Mouse (Mus musculus) intestine, embryonic 15.5 days (tissue): ENCODE results near the gene Acat3. TPM values are rescaled to one million over a fixed set of nuclear protein-coding genes. Genes with fewer than 3 reads are reported as not detected.
A peak's percentile ranks its signal among the peaks of the same experiment; 100 is the strongest.
"Not testable (repeated sequence)": the region's sequence is repeated elsewhere in the genome, so short reads cannot be mapped to it uniquely, and the experiment has no call there.

Experiments
- ATAC-seq: fragments of 200-750 bp; cut with Nextera tagmentation; 2 replicates; pipeline ENCODE4 v1.8.0; 2017; ENCODE audit warnings: moderate TSS enrichment, moderate library complexity
- H3K27ac ChIP-seq: fragments of 300-500 bp; sonication (generic); 2 replicates; pipeline ENCODE4 v1.5.1; 2015; ENCODE audit warnings: mild to moderate bottlenecking, inconsistent platforms
- H3K27me3 ChIP-seq: fragments of 300-500 bp; sonication (generic); replicated peaks from 2 replicates; pipeline ENCODE4 v1.6.1; 2015; ENCODE audit warnings: inconsistent platforms
- H3K36me3 ChIP-seq: fragments of 300-500 bp; sonication (generic); 2 replicates; pipeline ENCODE4 v1.6.1; 2015; ENCODE audit warnings: inconsistent platforms
- H3K4me1 ChIP-seq: fragments of 300-500 bp; sonication (generic); replicated peaks from 2 replicates; pipeline ENCODE4 v1.6.1; 2015; ENCODE audit warnings: inconsistent platforms
- H3K4me2 ChIP-seq: fragments of 300-500 bp; sonication (generic); replicated peaks from 2 replicates; pipeline ENCODE4 v1.6.1; 2015; ENCODE audit warnings: mild to moderate bottlenecking, inconsistent platforms
- H3K4me3 ChIP-seq: fragments of 300-500 bp; sonication (generic); replicated peaks from 2 replicates; pipeline ENCODE4 v1.5.1; 2015; ENCODE audit warnings: inconsistent platforms
- H3K9ac ChIP-seq: fragments of 300-500 bp; sonication (generic); 2 replicates; pipeline ENCODE4 v1.6.1; 2015; ENCODE audit warnings: inconsistent platforms
- H3K9me3 ChIP-seq: fragments of 300-500 bp; sonication (generic); 2 replicates; pipeline ENCODE4 v1.6.1; 2016; ENCODE audit warnings: inconsistent platforms
- WGBS: fragments of 180-500 bp; shearing (Covaris S2); methylation state at CpG from one replicate; pipeline ENCODE4 v1.1.7; 2015; 5-methylcytosine and 5-hydroxymethylcytosine counted together
- polyA plus RNA-seq: library from polyadenylated mRNA; unstranded; fragments of >200 nt; fragmentation: Nextera tagmentation; extraction: Ambion mirVana; gene quantifications from 2 replicates; pipeline ENCODE4 v1.2.1, GENCODE M21; 2015

Acat3 gene
- polyA plus RNA-seq, 1 experiment from 2014 or later: 1.6 TPM

DNA sequence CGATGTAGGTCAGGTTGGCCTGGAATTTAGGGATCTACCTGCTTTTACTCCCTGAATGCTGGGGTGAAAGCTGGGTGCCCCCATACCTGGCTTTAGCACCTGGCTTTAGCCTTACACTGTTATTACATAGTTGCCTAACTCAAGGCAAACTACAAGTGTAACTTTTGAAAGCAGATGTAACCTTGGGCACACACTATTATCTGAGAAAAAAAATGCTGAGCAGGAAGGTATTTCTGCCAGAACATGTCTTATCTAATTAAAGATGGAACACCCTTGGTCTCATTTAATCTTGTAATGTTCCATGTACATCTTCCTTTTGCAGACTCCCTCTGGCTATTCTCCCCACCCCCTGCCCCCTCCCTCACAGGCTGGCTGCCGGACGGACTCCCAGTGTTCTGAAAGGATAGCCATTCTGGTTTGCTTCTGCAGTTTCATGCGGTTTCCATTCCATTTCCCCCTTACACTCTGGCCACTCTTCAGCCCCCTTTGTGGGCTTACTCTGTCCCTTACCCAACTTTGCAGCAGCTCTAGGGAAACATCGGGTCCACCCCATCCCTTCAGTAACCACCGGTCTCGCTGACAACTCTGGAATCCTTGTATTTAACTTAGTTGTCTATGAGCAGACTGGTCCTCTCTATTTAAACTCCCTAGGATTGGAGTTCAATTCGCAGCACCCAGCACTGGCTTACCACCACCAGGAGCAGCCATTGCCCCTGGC lies 1.3 kb upstream of the Acat3 start:
- Histone ChIP-seq H3K4me2 (no peak overlapping the region), H3K9ac (no peak overlapping the region), H3K27ac (no peak overlapping the region), H3K27me3 (no peaks in the 10 kb centered on the region), H3K4me3 (no peak overlapping the region), H3K36me3 (peaks cover 8% of the 10 kb centered on the region), H3K9me3 (no peaks in the 10 kb centered on the region), H3K4me1 (peaks cover 6% of the 10 kb centered on the region; the same call in 1 of the 2 replicates)
- 71% methylated on average over 8 of the region's 8 CpGs for WGBS
- ATAC-seq: no peak

DNA sequence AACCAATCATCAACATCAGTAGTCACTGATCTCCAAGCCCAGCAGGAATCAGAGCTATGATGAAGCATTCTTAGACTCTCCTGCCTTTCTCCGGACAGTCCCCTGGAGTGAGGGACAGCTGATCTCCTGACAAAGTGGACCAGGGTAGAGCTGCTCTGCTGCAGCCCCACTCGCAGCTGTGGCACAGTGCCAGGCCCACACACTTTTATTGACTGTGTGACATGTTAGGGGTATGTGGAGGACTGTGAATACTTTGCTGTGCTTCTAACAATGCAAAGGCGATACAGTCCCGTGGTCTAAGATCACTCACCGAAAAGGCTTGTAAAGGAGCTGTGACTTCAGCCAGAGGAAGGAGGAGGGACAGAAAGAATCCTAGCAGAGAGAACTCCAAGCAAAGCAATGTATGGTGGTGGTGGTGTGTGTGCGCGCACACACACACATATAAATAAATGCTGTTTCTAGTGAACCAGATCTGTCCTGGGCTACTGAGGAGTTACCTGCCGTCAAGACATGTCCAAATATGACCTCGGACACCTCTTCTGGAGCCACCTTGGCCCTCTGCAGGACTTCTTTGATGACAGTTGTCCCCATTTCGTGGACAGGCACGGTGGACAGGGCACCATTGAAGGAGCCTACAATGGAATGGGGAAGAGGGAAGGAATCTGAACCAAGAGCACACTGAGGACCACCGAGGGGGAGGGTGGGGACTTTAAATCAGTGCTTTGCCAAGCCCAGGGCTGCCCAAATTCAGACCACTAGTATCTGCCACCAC lies 837 bp downstream of the Acat3 start:
- not testable (repeated sequence) for H3K27me3 ChIP-seq, H3K9me3 ChIP-seq, H3K4me1 ChIP-seq, H3K36me3 ChIP-seq, H3K27ac ChIP-seq
- ATAC-seq: peak; percentile 28; the same call in 1 of the 2 replicates
- WGBS: 46% methylated on average over 2 of the region's 12 CpGs
- Histone ChIP-seq H3K4me2 (peak overlapping the region; percentile 62), H3K4me3 (peak overlapping the region; percentile 35; the same call in 1 of the 2 replicates), H3K9ac (0 out of 2 replicates have a peak overlapping the region, but pooled peaks have one; percentile 39)

DNA sequence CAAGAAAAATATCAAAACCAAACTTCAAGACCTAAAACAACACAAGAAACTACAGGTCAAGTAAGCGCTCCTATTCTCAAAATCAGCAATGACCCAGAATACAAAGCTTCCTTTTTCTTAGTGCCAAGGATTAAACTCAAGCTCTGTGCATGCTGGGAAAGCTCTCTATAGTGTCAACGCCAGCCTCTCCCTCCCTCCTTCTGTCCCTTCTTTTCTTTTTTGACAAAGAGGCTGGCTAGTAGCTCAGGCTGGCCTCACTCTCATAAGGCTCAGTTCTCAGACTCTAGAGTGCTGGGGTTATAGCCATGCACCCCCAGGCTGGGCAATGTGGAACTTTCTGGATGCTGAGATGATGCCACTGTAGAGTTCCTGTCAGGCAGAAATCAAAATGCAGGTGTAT lies 2.3 kb downstream of the Acat3 start:
- H3K4me1 ChIP-seq: peaks cover 6% of the 10 kb centered on the region; the same call in 1 of the 2 replicates
- no peak overlapping the region for H3K27ac ChIP-seq
- H3K9me3 ChIP-seq: no peaks in the 10 kb centered on the region
- H3K4me3 ChIP-seq: no peak overlapping the region
- H3K27me3 ChIP-seq: no peaks in the 10 kb centered on the region
- H3K4me2 ChIP-seq: no peak overlapping the region
- no peak overlapping the region for H3K9ac ChIP-seq
- H3K36me3 ChIP-seq: peaks cover 3% of the 10 kb centered on the region; the same call in 1 of the 2 replicates
- WGBS: 62% methylated on average over 2 of the region's 2 CpGs
- ATAC-seq: no peak

DNA sequence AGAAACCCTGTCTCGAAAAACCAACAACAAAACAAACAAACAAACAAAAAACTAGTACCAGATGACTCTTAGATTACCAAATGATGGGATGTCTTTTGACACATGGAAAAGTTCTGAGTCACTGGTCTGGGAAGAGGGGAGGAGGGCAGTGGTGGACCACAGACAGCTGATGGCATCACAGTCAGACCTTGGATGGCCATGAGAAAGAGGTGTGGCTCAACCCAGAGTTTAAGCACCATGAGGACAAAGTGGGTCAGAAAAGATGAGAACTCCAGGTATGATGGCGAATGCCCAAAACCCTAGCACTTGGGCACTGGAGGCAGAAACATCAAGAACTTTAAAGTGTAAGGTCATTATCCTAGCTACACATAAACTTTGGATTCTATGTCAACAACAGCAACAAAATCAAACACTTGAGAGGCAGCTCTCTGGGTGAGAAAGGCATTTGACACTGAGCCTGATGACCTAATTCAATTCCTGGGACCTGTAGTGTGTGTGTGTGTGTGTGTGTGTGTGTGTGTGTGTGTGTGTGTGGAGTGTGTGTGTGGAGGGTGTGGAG lies 2.9 kb downstream of the Acat3 start:
- Histone ChIP-seq H3K9ac (no peak overlapping the region), H3K4me2 (no peak overlapping the region), H3K27ac (no peak overlapping the region), H3K9me3 (no peaks in the 10 kb centered on the region), H3K36me3 (no peaks in the 10 kb centered on the region), H3K4me1 (peaks cover 6% of the 10 kb centered on the region; the same call in 1 of the 2 replicates), H3K4me3 (no peak overlapping the region), H3K27me3 (no peaks in the 10 kb centered on the region)
- 84% methylated on average over 2 of the region's 2 CpGs for WGBS
- ATAC-seq: no peak

DNA sequence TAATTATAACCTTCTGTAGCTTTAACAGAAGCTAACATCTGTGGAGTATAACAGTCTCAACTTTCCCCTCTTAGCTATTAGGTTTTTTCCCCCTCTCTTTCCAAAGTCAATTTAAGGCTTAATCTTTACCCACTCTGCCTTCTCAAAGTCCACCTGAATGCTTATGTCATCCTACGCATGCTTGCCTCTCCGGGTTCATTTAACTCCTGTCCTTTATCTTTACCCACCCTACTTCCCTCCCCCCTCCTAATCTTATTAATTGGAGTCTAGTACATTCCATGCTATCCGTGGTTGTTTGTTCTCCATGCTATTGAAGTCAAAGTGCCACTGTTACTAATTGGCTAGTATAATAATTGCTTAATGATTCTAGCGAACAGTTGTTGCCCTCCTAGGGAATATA lies 4.7 kb downstream of the Acat3 start:
- Histone ChIP-seq H3K4me3 (no peak overlapping the region), H3K27ac (no peak overlapping the region), H3K36me3 (no peaks in the 10 kb centered on the region), H3K9ac (no peak overlapping the region), H3K4me1 (peaks cover 5% of the 10 kb centered on the region; the same call in 1 of the 2 replicates), H3K27me3 (no peaks in the 10 kb centered on the region), H3K9me3 (no peaks in the 10 kb centered on the region), H3K4me2 (no peak overlapping the region)
- ATAC-seq: peak; percentile 56
- WGBS: 51% methylated on average over 4 of the region's 4 CpGs

DNA sequence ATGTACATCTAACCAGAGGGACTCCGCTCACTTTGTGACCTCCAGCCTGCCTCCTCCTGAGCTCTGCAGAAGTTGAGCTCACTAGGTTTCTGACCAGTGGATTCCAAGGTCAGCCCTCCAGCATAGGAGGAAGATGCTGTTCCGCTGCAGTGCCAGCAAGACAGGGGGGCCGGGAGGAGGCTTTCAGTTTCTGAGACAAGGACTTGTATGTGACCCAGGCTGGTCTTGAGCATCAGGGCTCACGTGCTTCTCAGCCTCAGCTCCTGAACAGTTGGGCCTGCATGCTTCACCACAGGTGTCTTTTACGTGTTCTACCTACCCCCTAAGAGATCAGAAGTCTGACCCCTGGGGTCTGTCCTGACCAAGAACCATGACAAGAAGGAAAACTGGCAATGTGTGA lies 8.8 kb downstream of the Acat3 start:
- not testable (repeated sequence) for H3K4me1 ChIP-seq, H3K9ac ChIP-seq, H3K4me2 ChIP-seq, ATAC-seq, H3K9me3 ChIP-seq, H3K27me3 ChIP-seq, H3K36me3 ChIP-seq, H3K4me3 ChIP-seq, H3K27ac ChIP-seq
- 91% methylated on average over 5 of the region's 5 CpGs for WGBS

DNA sequence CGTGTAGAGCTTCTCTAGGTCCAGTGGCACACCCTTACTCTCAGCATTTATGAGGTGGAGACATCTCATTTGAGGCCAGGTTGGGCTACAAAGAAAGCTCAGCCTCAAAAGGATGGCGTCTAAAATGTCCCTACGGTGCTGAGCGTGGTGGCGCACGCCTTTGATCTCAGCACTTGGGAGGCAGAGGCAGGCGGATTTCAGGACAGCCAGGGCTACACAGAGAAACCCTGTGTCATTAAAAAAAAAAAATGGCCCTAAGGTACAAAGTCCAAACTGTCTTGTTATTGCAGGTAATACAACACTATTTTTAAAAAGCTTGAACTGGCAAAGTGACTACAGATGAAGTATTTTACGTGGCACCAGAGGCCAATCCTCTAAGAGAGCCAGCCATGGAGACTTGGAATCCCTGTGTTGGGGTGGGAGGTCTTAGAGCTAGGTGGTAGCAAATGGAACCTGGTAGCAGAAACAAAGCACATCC lies 14.7 kb downstream of the Acat3 start:
- no peak overlapping the region for H3K4me2 ChIP-seq
- H3K36me3 ChIP-seq: peaks cover 44% of the 10 kb centered on the region
- H3K9me3 ChIP-seq: no peaks in the 10 kb centered on the region
- no peaks in the 10 kb centered on the region for H3K27me3 ChIP-seq
- H3K4me3 ChIP-seq: no peak overlapping the region
- peak; percentile 64 for ATAC-seq
- 88% methylated on average over 8 of the region's 8 CpGs for WGBS
- H3K27ac ChIP-seq: no peak overlapping the region
- H3K4me1 ChIP-seq: no peaks in the 10 kb centered on the region
- no peak overlapping the region for H3K9ac ChIP-seq

DNA sequence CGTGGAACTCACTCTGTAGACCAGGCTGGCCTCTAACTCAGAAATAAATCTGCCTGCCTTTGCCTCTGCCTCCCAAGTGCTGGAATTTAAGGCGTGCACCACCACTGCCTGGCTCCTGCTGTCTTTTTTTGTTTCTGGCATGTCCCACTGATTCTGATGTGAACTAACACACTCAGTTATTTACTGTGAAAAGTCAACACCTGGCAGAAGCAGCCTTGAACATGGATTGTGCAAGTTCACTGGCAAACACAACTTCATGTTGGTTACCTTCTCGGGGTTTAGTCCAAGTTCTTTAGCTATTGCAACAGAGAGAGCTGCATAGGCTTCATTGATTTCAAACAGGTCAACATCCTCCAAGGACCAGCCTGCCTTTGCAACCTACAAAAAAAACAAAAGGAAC lies 15.4 kb downstream of the Acat3 start:
- Histone ChIP-seq H3K4me3 (no peak overlapping the region), H3K36me3 (peaks cover 48% of the 10 kb centered on the region), H3K27ac (no peak overlapping the region), H3K4me1 (no peaks in the 10 kb centered on the region), H3K9me3 (no peaks in the 10 kb centered on the region), H3K4me2 (no peak overlapping the region), H3K27me3 (no peaks in the 10 kb centered on the region), H3K9ac (no peak overlapping the region)
- ATAC-seq: no peak
- 89% methylated on average over 3 of the region's 3 CpGs for WGBS

DNA sequence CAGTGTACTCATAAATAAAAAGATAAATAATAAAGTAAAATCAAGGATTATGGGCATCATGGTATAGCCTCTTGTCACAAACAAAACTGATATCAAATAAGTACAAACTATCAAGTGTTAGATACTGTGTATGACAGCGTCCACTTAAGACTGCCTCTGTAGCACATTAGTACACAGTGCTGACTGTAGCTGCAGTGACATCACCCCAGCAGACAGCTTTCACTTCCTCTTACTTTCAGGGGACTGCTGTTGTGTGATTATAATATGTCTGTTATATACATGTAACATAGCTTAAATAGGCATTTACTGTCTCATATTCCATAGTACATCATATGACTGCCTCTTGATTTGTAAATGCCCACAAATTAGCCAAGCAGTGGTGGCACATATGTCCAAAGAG lies 19.3 kb downstream of the Acat3 start:
- ATAC-seq: no peak
- Histone ChIP-seq H3K4me3 (no peak overlapping the region), H3K9me3 (no peaks in the 10 kb centered on the region), H3K27me3 (no peaks in the 10 kb centered on the region), H3K4me1 (no peaks in the 10 kb centered on the region), H3K4me2 (no peak overlapping the region), H3K36me3 (peaks cover 54% of the 10 kb centered on the region), H3K9ac (no peak overlapping the region), H3K27ac (no peak overlapping the region)
- 84% methylated on average over 1 of the region's 1 CpGs for WGBS

DNA sequence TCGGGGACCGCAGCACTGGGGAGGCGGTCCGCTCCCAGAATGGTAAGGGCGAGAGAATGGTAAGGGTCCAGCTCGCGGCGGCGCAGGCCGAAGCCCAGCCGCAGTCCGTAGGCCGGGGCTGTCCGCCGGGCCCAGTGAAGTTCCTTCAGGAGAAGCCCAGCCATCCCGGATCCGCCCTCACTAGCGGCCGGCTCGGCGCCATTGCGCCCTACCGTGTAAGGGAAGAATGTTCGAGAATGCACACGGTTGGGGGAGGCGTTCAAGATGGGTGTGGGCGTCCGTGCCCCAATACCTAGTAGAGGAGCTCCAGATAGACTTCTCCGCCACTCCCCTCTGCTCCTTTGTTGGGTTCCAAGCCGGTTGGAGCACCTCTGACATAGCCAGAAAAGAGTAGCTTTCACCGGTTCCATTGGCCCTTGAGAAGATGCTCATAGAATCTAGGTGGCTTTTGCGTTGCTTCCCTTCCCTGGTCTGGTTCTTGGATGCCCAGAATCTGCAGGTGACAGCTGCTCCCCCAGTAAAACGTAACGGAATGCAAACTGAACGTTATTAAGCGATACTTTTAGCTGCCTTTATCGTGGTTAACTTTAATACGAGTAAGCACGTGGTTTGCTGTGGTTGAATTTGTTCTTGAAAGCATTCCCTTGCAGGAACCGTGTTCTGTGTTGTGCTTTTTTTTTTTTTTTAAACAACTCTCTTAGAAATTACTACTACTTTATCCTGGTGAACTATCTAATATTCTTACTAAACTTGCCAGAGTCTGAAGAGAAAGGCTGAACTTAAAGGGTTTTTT lies 23.6 kb downstream of the Acat3 start:
- Histone ChIP-seq H3K9me3 (no peaks in the 10 kb centered on the region), H3K9ac (peak overlapping the region; percentile 96), H3K27ac (peak overlapping the region; percentile 92), H3K36me3 (peaks cover 29% of the 10 kb centered on the region), H3K4me1 (0 out of 2 replicates have a peak, but pooled peaks cover 3% of the 10 kb centered on the region), H3K4me2 (peak overlapping the region; percentile 57), H3K4me3 (peak overlapping the region; percentile 92), H3K27me3 (no peaks in the 10 kb centered on the region)
- under 1% methylated on average over 40 of the region's 40 CpGs for WGBS
- ATAC-seq: peak; percentile 65

DNA sequence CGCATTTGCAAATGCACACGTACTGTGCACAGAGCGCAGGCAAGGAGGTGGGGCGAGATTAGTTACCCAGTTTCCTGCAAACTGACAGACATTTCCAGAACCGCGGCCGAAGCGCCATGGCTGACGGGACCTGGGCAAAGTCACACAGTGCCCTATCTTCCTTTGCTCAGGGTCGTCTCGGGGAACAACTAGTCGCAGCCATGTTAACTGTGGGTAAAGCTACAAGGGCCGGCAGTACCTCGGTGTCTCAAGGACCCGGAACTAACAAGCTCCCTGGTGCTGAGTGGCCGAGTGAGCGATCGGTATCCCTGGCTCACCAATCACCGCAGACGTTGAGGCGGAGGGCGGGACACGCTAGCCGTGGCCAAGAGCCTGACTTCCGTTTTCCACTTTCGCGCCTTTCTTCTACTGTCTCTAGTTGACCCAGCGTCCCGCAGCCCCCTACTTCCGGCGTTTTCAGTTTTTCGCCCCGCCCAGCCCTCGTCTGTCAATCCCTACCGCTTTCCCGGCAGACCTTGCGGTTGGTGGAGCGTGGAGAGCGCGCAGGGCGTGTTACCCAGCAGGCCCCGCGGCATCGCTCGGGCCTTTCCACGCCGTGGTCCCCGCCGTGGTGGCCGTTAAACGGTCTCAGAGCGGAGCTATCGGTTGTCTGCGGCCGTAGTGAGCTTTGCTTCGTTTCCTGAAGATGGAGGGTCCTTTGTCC lies 24.4 kb downstream of the Acat3 start, which contains the start of gene Mrpl18:
Gene Mrpl18 (minus strand): TSS at position 465 of the 703 bp plus-strand sequence.
- Histone ChIP-seq H3K27me3 (no peaks in the 10 kb centered on the region), H3K36me3 (peaks cover 27% of the 10 kb centered on the region), H3K9me3 (no peaks in the 10 kb centered on the region), H3K9ac (peak within 1 kb of the TSS; percentile 96), H3K27ac (peak within 1 kb of the TSS; percentile 92), H3K4me1 (0 out of 2 replicates have a peak, but pooled peaks cover 3% of the 10 kb centered on the region), H3K4me2 (peak within 1 kb of the TSS; percentile 59), H3K4me3 (peak within 1 kb of the TSS; percentile 92)
- WGBS: under 1% methylated on average over 56 of the region's 56 CpGs
- ATAC-seq: peak; percentile 99
